Mouse (Mus musculus): ENCODE measurements around the gene Nfatc2. TPM values are rescaled to one million over a fixed set of nuclear protein-coding genes. Genes with fewer than 3 reads are reported as not detected.

Nfatc2 gene
- total RNA-seq, 2 experiments from 2014 or later = 8.7 to 10.1 TPM

DNA sequence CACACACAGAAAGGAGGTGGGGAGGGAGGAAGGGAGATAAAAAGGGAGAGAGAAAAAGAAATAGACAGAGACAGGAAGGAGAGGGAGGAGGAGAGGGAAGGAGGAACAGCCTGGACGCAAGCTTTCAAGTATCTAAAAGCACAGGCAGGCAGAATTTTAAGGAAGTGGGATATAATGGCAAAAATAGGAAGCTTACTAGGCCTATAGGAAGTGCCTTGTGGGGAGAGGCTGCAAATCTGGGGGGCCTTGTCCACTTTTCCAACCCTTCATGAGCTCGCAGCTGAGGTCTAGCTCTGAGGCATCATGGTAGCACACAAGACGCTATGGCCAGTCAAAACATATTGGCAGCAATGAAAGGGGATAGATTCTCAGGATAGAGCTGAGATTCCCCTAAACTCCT is 22.3 kb downstream of the Nfatc2 start:
- DNase-seq = no peak

GRCm38 (mm10) chr2:168578132-168578531 is 23.3 kb downstream of the Nfatc2 start:
- DNase-seq = peak in 1 of 2 experiments; percentile 71

DNA sequence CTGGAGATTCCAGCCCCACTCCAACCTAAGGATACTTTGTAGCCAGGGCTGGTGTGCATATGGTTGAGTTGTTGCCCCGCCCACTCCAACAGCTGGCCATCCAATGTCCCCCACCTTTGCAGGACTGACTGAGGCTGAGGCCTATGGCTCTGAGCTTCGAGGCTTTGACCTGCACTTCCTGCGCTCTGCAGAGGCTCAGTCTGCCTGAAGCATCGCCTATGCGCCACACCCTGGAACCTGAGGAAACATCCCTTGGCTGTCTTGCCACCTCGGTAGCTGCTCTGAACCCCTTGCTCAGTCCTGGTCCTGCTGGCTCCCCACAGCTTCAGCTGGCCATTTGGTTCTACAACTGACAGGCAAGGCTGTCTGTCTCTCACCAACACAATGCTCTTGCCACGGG is 24.1 kb downstream of the Nfatc2 start:
- no peak for DNase-seq

- DNase-seq = no peak
Measured at GRCm38 (mm10) chr2:168575834-168576233, 25.6 kb downstream of the Nfatc2 start.

GRCm38 (mm10) chr2:168574934-168575333 is 26.5 kb downstream of the Nfatc2 start:
- DNase-seq = peak in 1 of 2 experiments; percentile 34

GRCm38 (mm10) chr2:168573866-168574265 is 27.6 kb downstream of the Nfatc2 start:
- DNase-seq = no peak

GRCm38 (mm10) chr2:168571241-168571640 is 30.2 kb downstream of the Nfatc2 start:
- no peak for DNase-seq

DNA sequence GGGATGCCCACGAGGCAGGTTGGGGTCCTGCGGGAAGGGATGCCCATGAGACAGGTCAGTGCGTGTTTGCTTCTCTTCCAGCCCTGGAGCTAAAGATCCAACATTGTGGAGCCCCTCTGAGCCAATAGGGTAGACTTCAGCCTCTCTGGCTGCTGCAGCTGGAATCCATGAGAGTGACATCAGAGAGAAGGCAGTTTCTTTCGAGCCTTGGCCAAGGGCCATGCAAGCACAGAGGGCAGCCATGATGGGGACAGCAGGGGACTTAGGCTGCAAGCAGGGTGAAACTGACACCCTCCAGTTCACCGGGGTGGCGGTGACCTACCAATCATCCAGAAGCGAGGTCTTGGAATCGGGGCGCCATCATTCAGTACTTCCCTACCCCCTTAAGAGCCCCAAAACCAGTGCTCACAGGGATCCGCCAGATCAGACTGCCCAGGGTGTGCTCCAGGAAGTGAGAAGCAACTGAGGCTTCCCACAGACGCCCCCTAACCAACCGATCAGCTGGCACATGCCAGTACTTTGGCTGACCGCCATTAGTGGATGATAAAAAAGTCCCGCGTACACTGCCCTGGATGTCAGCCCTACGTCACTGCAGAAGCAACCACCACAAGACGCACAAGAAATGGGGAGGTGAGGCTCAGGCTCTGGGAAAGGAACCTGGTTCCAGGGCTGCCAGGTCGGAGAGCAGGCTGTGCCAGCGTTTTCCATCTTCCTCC is 35.8 kb downstream of the Nfatc2 start:
- no peak for DNase-seq

DNA sequence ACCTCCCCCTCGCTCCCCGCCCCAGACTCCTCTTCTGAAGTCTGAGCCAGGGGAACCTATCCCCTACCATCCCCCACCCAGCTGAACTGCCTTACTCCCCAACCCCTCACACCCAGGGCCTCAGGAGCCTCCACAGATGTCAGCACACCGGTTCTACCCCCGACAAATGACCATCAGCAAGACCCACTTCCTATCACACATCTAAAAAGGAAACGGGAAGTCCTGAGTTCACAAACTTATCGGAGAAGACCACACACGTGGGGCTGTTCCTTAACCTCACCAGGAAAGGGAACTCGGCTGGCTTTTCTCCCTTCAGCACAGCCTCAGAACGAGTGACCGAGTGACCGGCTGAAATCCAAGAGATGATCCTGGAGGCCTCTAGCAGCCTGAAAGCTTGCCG is 38.3 kb downstream of the Nfatc2 start:
- DNase-seq = peak in 1 of 2 experiments; percentile 63

DNA sequence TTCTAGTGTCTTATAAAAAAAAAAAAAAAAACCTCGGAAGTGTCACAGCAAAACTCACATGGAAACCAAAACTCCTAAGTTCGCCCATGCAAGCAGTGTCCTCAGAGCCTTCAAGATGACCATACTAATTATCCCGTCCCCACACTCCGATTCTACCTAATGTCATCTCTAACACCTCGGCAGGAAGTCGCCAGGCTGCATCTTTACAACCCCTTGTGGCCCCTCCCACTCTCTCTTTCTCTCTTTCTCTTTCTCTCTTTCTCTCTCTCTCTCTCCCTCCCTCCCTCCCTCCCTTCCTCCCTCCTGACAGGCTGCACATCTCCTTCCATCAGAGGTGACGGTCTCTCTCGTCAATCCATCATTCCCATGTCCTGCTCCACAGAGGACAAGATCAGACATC is 44.4 kb downstream of the Nfatc2 start:
- DNase-seq = no peak

- peak in 1 of 2 experiments; percentile 60 for DNase-seq
Measured at GRCm38 (mm10) chr2:168555897-168556670, 45.4 kb downstream of the Nfatc2 start.

DNA sequence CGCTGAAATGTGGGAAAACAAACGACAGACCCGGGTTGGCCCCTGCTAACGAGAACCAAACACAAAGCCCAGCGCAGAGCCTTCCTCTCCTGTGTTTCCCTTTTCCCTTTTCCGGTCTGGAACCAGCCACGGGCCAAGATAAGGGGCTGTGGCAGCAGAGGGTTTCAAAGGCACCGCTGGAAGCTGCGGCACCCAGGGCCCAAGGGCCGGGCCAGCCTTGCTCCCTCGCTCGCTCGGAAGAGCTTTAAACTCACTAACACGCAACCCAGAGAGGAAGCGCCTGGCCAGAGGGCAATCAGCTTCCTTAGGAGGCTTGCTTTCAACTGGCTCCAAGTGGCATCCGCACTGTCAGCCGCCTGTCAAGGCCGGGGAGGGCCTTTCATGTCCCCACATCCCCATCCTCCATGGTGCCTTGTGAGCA is 47.9 kb downstream of the Nfatc2 start:
- DNase-seq = no peak

DNA sequence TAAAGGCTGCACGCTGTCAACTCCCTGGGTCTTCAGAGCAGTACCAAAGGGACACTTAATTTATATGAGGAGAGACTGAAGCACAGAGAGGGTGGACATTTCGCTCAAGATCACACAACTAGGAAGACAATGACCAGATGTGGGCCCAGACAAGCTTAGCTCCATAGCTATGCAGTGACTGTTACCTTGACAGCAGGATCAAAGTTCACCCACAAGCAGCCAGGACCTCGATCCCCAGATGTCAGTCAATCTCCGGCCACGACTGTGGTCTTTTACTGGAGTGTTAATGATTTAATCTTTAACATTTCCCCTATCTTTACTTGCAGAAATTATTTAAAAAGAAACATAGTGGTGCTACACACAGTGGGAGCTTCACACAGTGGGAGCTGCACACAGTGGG is 49.1 kb downstream of the Nfatc2 start:
- DNase-seq = no peak

- DNase-seq = no peak
Measured at GRCm38 (mm10) chr2:168551218-168551617, 50.2 kb downstream of the Nfatc2 start.

GRCm38 (mm10) chr2:168549326-168549725 is 52.1 kb downstream of the Nfatc2 start:
- DNase-seq = no peak

- DNase-seq = no peak
Measured at GRCm38 (mm10) chr2:168548008-168548407, 53.4 kb downstream of the Nfatc2 start.

DNA sequence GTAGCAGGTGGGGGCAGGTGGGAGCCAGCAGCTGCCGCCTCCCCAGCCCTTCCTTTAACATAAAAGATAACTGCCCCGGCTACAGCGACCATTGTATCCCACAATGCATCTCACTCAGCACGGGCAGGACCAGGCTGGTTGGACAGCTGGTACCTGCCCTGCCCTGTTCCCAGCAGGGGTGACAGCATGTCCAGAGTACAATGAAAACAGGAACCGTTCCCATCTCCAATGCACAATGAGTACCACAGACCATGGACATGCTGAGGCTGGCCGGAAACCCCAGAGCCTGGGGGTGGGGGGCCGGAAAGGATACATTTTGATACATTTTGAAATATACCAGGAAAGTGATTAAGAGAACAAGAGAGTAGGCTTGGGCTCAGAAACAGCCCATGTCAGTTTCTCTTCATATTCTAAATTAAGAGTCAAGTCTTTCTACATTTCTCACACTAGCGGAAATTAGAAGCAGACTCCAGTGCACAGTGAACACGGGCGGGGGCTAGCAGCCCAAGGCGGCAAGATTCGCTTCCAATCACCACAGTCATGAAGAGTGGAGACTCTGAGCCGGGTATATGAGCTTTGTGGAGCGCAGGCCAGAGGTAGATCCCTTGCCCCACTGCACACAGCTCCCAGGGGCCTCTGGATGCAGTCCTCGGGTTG is 55.4 kb downstream of the Nfatc2 start:
- peak in 1 of 2 experiments; percentile 67 for DNase-seq

DNA sequence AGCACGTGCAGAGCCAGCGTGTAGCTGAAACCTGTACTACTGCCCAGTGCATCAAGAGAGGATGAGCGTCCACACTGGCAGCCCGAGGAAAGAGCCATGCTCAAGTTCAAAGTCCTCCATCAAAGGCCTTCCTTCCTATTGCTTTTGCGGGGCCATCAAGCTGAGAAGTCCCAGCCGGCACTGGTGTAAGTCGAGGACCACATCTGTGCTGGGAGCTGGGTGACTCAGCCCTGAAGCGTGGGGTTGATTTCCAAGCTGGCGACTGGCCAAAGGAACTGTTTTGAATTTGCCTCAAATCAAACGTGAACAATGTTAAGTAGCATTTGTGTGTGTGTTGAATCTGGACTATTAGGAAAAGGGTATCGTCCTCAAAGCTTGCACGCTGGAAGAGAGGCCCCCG is 57.4 kb downstream of the Nfatc2 start:
- DNase-seq = peak; percentile 82 to 85

DNA sequence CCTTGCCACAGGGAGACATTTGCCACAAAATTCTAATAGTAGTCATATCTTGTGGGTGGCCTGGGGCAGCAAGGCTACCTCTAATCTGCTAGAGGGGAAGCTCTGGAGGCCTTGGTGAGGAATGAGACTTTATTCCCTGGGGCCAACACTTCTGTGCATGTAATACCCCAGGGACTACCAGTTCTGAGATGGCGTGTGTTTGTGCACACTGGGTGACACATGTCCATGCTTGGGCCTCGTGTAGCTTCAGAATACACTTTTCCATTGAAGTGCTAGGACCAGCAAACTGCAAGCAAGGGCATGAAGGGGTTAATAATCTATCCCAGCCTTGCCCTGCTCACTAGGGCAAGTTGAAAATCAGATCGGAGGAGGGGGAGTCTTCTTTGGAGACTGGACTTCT is 58.4 kb downstream of the Nfatc2 start:
- DNase-seq = no peak

GRCm38 (mm10) chr2:168541223-168541622 is 60.2 kb downstream of the Nfatc2 start:
- DNase-seq = peak in 1 of 2 experiments; percentile 63

DNA sequence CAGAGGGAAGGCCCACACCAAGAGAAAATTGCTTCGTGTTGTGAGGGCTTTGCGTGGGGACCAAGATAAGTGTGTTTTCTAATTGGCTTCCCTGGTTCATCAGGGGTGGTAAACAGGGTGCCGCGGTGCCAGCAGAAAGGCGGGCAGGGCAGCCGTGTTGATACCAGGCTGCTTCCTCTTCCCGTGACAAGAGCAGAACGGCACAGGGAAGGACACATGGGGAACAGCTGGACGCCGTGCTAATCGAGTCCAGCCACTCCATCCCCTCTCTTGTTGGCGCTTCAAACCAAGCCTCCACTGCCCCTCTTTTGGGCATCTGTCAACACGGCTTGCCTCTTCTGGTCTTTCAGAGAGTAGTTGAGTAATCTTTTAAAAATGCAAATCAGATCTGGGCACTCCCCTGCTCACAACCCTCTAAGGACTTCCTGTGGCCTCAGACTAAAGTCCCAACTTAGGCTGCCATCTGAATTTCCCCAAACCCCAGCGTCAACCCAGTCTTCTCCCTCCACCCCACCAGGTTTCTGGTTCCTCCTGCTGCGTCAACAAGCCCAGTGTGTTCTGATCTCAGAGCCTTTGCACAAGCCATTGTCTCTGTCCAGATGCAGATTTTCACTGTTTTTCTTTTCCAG is 61.7 kb downstream of the Nfatc2 start:
- peak; percentile 31 to 51 for DNase-seq

GRCm38 (mm10) chr2:168539026-168539425 is 62.4 kb downstream of the Nfatc2 start:
- DNase-seq = peak in 1 of 2 experiments; percentile 67
